Mouse (Mus musculus): Measurements from ENCODE around the gene Krt19. TPM values are rescaled to one million over a fixed set of nuclear protein-coding genes. Genes with fewer than 3 reads are reported as not detected.

Gene Krt19
- total RNA-seq, 2 experiments from 2014 or later = 0.38 to 0.51 TPM

DNA sequence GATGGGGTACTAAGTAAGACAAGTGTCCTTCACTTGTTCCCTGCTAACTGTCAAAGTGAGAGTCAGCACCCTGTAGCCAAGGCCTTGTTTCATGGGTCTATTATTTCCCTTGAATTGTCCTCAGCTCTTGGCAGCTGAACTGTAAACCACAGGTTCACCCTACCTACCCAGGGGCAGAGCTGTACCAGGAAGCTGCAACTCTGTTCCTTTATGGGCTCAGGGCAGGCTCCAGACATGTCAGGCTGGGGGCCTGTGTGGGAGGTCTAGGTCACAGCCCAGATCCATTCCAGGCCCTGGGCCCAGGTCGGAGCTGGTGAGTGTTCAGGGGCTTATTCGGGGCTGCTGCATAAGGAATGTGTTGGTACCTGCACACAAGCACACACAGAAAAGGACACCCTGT lies 9.1 kb downstream of the Krt19 start:
- no peak for DNase-seq
- intact Hi-C loops (cut with DNase I; ENCODE audit: low total_unique reads) = no loop called here

DNA sequence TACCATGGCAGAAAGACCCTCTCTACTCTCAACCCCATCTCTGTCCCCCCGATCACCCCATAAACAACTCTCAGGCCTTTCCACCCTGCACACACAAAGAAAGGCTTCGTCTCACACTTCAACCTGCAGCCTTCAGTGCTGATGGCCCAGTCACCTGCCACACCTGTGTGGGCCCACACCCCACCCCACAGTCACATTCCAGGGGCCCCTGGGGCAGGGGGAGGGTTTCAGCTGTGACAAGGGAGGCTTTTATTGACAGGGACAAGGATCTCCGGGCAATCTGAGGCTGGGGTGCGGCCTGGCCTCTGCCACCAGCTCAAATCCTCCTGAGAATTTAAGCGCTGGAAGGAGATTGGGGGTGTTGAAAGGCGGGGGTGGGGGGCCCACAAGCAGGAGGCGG lies 9.7 kb downstream of the Krt19 start:
- no peak for DNase-seq
- intact Hi-C loops (cut with DNase I; ENCODE audit: low total_unique reads) = no loop called here

DNA sequence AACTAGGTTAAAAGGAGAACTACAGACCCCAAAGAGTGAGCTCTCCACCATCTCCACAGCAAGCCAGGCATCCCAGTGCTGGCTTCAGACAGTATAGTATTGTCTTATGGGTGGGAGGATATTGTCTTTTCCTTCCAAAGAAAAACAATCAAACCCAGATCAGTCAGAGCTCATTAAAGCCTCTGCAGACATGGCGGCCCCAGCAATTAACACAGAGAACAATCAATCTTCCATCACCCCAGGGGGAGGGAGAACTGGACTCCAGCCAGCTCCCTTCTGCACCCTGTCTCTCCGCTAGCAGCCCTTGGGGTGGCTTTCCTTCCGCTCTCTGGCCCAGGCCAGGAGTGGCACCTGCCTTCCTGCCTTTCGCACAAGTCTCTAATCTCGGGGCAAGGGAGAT lies 10.8 kb downstream of the Krt19 start:
- intact Hi-C loops (cut with DNase I; ENCODE audit: low total_unique reads) = no loop called here
- no peak for DNase-seq

DNA sequence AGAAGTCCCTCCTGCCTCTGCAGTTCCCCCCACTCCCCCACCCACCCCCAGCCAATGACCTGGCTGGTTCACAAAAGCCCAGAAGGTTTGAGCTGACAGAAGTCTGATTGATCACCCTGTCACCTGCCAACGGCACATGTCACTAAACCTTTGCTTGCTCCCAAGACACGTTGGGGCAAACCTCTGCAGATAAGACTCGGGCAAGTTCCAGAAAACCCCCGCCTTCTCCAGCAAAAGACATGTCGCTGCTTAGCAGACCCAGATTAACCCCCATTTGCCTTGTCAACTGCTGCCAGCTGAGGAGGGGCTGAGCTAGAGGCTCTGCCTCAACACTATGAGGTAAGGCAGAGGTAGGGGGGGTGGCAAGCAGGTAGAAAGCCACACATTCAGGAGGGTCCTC lies 11.9 kb downstream of the Krt19 start:
- intact Hi-C loops (cut with DNase I; ENCODE audit: low total_unique reads) = no loop called here
- DNase-seq = no peak

DNA sequence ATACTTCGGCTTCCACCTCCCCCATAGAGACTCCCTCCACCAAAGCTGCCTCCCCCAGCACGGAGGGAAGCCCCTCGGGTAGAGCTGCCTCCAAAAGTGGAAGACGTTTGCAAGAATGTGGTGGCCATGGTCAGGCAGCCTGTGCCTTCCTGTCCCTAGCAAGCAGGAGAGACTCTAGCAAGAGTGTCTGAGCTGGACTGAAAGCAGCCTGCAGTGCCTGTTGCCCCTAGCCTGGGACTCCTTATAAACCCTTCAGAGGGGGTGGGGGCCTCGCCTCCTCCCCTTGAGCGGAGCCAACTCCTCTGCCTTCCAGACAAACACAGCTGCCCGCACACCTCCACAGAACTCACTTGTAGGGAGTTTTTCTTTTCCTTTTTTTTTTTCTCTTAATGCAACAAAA lies 12.7 kb downstream of the Krt19 start, which contains the start of gene Krt15:
TSS of gene Krt15 (minus strand) at position 198 of the 400 bp plus-strand sequence.
- intact Hi-C loops (cut with DNase I; ENCODE audit: low total_unique reads) = no loop called here
- no peak for DNase-seq

DNA sequence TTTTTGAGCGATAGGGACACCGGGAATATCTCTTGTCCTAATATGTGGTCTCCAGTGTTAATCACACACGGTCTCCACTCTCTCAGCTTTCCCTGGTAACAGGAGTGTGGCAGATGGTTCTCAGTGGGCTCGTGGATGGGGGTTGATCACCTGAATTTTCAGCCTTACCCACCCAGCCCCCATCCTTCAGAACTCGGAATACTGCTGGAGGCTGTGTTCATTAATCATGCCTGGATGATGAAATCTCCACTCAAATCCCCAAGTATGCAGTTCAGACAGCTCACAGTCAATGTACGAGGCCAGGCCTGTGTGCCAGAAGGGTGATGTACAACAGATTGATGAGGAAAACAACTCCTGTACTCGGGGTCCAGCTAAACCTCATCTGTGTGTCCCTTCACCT lies 23.6 kb downstream of the Krt19 start:
- intact Hi-C loops (cut with DNase I; ENCODE audit: low total_unique reads) = no loop called here
- no peak for DNase-seq

DNA sequence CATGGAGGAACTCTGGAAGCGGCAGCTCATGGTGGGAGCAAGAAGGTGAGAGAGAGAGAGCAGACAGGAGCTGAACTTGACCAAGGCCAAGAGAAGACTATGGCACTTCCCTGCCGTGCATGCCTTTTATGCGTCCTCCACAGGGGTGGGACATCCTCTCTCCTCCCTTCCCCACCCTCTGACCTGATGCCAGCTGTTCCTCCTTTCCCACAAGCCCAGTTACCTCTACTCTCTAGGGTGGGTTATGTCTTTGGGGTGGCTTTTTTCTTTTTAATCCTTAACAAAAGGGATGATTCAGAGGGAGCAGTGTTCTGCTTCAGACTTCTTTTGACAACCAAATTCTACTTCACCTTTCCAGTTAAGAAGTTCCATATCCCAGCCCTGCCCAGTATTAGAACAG lies 27.0 kb downstream of the Krt19 start, which contains the start of gene Krt13:
TSS of gene Krt13 (minus strand) at position 101 of the 400 bp plus-strand sequence.
- intact Hi-C loops (cut with DNase I; ENCODE audit: low total_unique reads) = no loop called here
- DNase-seq = no peak

DNA sequence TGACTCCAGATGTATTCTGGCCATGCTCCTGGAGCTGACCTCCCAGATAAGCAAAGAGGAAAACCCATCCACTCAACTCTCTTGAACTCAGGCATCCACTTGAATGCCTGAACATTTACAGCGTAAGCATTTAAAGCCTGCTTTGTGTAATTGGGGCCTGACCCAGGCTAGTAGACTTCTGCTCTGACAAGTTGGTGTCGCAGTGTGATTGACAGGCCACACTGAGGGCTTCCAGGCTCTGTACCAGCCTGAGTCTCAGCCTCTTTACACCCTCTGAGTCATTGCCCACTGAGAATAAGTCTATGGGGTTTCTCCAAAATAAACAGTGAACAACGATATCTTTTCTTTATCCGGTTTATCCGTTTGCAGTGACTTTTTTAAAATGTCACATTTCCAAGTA lies 28.1 kb downstream of the Krt19 start:
- intact Hi-C loops (cut with DNase I; ENCODE audit: low total_unique reads) = no loop called here
- no peak for DNase-seq

DNA sequence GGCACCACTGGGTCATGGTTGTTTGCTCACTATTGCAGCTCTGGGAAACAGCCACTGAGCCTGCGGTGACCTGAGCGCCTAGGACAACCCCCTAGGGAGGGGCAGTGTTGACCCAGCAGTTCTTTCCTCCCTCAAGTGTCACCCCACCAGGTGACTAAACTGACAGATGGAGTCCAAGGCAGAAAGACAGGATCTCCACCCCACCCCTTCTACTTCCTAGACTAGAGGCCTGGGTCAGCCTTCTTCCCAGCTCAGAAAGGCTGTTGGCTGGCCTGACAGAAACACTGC lies 34.8 kb downstream of the Krt19 start:
- intact Hi-C loops (cut with DNase I; ENCODE audit: low total_unique reads) = no loop called here
- no peak for DNase-seq

DNA sequence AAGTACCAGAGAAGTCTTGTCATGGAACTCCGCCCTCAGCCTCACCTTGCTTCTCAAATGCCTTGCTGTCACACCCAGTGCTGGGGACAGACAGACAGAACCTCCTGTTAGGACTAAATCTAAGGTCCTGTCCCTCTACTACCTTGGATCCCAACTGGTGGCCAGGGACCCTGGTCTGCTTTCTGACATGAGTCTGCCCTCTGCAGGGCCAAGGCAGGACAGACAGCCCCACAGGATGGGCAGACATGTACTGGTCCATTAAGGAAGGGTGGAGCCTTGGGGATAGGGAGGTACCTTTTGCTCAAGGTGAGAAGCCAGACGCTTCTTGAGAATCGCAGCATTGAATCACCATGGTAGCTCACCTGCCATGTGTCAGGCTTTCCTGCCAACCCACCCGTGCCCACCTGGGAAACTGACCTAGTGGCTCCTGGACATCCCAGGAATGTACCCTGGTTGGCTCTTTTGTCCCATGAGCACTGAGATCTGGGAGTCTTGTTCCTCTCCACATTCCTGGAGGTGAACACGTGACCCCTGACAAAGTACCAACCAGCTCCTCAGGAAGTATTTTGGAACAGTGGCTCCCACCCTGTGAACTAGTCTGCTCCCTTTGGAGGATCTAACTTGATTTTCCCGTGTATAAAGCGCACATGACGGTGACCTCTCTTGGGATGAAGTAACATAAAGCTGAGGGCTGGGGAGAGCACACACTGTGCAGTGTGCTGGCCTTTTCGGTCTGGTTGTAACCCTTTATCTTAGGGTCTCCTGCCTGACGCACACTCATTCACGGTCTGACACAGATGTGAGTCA lies 35.3 kb downstream of the Krt19 start:
- DNase-seq = no peak
- intact Hi-C loops (cut with DNase I; ENCODE audit: low total_unique reads) = no loop called here

DNA sequence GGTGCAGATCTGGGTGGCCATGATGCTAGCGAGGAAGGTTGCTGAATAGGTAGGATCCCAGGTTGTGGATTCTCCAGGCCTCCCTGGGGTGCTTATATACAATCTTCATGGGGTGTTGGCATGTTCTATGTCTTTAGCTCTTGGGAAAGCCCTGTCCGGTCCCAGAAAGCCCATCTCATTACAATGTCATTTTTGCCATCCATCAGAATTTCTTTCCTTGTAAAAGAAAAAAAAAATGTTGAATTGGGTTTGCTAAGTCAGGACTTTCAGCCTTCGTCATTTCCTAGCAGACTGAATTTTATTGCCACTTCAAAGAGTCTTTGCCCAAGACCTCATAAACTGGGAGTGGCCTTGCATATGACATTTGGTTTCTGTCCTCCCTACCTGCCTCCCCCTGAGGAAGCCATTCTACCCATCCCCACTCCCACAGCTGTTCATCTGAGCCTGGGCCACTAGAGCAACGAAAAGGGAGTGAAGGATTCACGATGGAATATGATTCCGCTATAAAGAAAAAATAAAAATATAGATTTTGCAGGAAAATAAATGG lies 42.8 kb downstream of the Krt19 start, which contains the start of gene Krt36:
TSS of gene Krt36 (minus strand) at position 51 of the 547 bp plus-strand sequence.
- no peak for DNase-seq
- intact Hi-C loops (cut with DNase I; ENCODE audit: low total_unique reads) = no loop called here

DNA sequence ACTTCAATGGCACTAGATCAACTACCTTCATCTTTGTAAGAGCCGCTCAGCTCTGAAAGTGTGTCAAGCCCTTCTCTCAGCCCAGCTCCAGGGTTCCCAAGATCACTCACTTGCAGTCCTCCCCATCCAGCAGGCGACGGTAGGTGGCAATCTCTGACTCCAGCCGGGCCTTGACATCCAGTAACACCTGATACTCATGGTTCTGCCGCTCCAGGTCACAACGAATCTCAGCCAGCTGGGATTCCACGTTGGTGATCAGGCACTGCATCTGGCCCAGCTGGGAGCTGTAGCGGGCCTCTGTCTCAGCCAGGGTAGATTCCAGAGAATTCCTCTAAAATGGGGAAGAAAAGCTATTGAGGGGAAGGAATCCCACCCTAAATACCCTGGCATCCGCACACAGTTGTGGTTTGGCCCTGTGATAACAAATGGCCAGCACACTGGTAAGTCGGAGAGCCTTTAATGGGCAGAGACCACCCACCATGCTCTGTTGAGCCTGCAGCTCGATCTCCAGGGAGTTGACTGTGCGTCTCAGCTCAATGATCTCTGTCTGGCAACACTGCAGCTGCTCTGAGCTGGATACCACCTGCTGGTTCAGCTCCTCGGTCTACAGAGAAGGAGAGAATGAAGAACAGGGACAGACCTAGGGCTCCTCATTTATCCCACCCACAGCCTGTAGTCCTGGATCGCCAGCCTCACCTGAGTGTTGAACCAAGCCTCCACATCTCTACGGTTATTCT lies 45.6 kb downstream of the Krt19 start:
- no peak for DNase-seq
- intact Hi-C loops (cut with DNase I; ENCODE audit: low total_unique reads) = no loop called here

DNA sequence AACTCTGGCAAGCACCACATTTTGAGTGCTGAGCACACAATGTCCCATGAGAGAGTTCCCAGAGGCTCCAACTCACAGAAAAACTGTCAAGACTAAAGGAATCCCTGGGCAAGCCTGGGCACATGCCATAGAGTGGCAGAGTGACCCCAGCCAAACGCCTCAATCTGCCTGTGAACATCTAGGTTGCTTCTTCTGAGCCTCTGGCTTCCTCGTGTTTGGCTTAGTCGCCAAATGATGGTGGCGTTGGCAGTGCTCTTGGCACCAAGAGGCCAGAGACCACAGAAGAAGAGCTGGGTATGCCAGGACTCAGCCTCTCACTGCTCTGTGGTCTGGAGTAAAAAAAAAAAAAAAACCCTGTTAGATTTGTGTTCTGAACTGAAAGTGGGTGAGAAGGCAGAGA lies 48.1 kb downstream of the Krt19 start:
- intact Hi-C loops (cut with DNase I; ENCODE audit: low total_unique reads) = no loop called here

DNA sequence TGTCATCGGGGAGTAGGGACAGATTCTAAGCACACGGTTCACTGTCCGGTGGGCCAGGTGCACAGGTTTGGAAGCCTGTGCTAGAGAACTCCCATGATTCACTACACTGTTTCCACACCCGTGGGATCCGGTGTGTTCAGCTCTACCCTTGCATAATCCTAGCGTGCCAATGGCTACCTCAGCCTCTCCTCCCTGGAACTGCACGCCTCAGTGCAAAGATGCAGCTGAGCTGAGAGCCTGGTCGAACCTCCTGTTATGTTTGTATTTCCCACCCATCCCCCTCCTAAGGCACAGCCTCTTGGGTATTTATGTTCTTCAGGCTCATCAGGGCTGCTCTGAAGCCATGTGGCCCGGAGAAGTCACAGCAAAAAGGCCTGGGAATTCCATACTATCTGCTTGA lies 50.6 kb downstream of the Krt19 start:
- intact Hi-C loops (cut with DNase I; ENCODE audit: low total_unique reads) = no loop called here
- no peak for DNase-seq

More for the DNA sequence above, 48.1 kb downstream of the Krt19 start:
- DNase-seq = no peak

DNA sequence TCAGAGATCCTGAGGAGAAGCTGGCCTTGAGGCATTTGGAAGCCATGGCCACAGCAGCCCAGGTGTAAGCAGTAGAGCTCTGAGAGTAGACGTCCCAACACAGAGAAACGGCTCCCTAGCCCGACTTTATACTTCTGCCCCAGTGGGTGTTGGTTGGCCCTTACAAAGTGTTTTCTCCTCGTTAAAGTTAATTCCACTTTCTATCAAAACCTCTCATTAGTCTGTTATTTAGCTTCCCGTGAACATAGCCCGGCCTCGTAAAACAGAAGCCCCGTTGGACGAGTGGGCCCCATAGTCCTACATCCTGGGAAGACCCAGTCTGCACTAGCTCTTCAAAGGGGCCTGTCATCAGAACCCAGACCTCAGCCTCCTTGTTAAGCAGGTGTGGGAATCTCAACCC lies 52.3 kb downstream of the Krt19 start, which contains the start of gene Krt35:
TSS of gene Krt35 (minus strand) at position 101 of the 400 bp plus-strand sequence.
- intact Hi-C loops (cut with DNase I; ENCODE audit: low total_unique reads) = no loop called here
- no peak for DNase-seq

Other genes starting within 250 kb of the Krt19 start
- gene Krtap31-1, start 240.7 kb downstream of the Krt19 start, total RNA-seq (2021) = not detected
- not detected for gene Gm11565, start 233.9 kb downstream of the Krt19 start, total RNA-seq (2021)
- not detected for gene Krtap31-2, start 212.4 kb downstream of the Krt19 start, total RNA-seq (2021)
- gene Krtap9-5, start 200.2 kb downstream of the Krt19 start, total RNA-seq (2021) = not detected
- not detected for gene Krtap29-1, start 169.6 kb downstream of the Krt19 start, total RNA-seq (2021)
- gene Krtap16-1, start 162.1 kb downstream of the Krt19 start, total RNA-seq (2021) = not detected
- gene Krtap17-1, start 154.7 kb downstream of the Krt19 start, total RNA-seq (2021) = not detected
- under 1 TPM in 1 of 2 experiments, not detected in 1; 0.16 TPM for gene Krt33a, start 132.5 kb downstream of the Krt19 start, total RNA-seq (2021)
- gene Krt33b, start 118.8 kb downstream of the Krt19 start, total RNA-seq (2021) = under 1 TPM in 1 of 2 experiments, not detected in 1; 0.31 TPM
- not detected for gene Krt34, start 107.1 kb downstream of the Krt19 start, total RNA-seq (2021)
- not detected for gene Krt31, start 98.1 kb downstream of the Krt19 start, total RNA-seq (2021)
- not detected for gene Krt32, start 60.4 kb downstream of the Krt19 start, total RNA-seq (2021)
- not detected for gene Krt35, start 52.4 kb downstream of the Krt19 start, total RNA-seq (2021)
- gene Krt36, start 43.0 kb downstream of the Krt19 start, total RNA-seq (2021) = not detected
- gene Krt13, start 27.1 kb downstream of the Krt19 start, total RNA-seq (2021) = not detected
- not detected for gene Krt15, start 12.7 kb downstream of the Krt19 start, total RNA-seq (2021)
- not detected for gene Krt9, start 44.6 kb upstream of the Krt19 start, total RNA-seq (2021)
- not detected for gene Krt14, start 58.9 kb upstream of the Krt19 start, total RNA-seq (2021)
- gene Krt16, start 100.2 kb upstream of the Krt19 start, total RNA-seq (2021) = not detected
- gene Krt17, start 112.4 kb upstream of the Krt19 start, total RNA-seq (2021) = not detected
- not detected for gene Krt42, start 121.2 kb upstream of the Krt19 start, total RNA-seq (2021)
- 100 to 1,000 TPM; 781 to 791 TPM for gene Eif1, start 171.2 kb upstream of the Krt19 start, total RNA-seq (2021)
- gene Gast, start 185.7 kb upstream of the Krt19 start, total RNA-seq (2021) = not detected
- under 1 TPM; 0.66 to 0.82 TPM for gene Hap1, start 207.5 kb upstream of the Krt19 start, total RNA-seq (2021)
- 10 to 100 TPM; 88.5 to 89.4 TPM for gene Jup, start 249.1 kb upstream of the Krt19 start, total RNA-seq (2021)

Data from gastrocnemius, postnatal 14 days (tissue).